Mouse (Mus musculus) erythroblast, embryonic 14.5 days (primary cell): ENCODE results near the gene Kcne3. TPM values are rescaled to one million over a fixed set of nuclear protein-coding genes. Genes with fewer than 3 reads are reported as not detected.

ENCODE experiments used
- H3K27me3 ChIP-seq: 2 replicates; pipeline ENCODE4 v1.6.1; 2012; ENCODE audit warnings: inconsistent platforms; ENCODE audit not compliant: control insufficient read depth
- H3K36me3 ChIP-seq: 2 replicates; pipeline ENCODE4 v1.6.1; 2012; ENCODE audit warnings: mild to moderate bottlenecking, inconsistent platforms; ENCODE audit not compliant: control insufficient read depth
- H3K4me1 ChIP-seq: 2 replicates; pipeline ENCODE4 v1.6.1; 2012; ENCODE audit warnings: inconsistent platforms; ENCODE audit not compliant: control insufficient read depth
- H3K4me3 ChIP-seq: replicated peaks from 2 replicates; pipeline ENCODE3; 2012; ENCODE audit warnings: moderate library complexity, mild to moderate bottlenecking, inconsistent platforms
- H3K9me3 ChIP-seq: 2 replicates; pipeline ENCODE4 v1.6.1; 2012; ENCODE audit warnings: low read length, inconsistent platforms, mixed read lengths; ENCODE audit not compliant: control insufficient read depth
- GATA1 ChIP-seq: IDR thresholded peaks from 2 replicates; pipeline ENCODE4 v1.6.1; 2012; ENCODE audit warnings: low read length, inconsistent platforms, mixed read lengths
- TAL1 ChIP-seq: IDR thresholded peaks from 3 replicates; pipeline ENCODE4 v1.6.1; 2012; ENCODE audit warnings: low read length, inconsistent platforms, mixed read lengths
- polyA plus RNA-seq: library from polyadenylated mRNA; stranded (reverse); fragments of >175 nt; gene quantifications from 2 replicates; pipeline ENCODE4 v1.2.3, GENCODE M21; 2012

The Kcne3 gene
- polyA plus RNA-seq, 1 experiment = not detected

- H3K4me3 ChIP-seq = no peak overlapping the region
- H3K9me3 ChIP-seq = no peaks in the 10 kb centered on the region
- no peaks in the 10 kb centered on the region for H3K4me1 ChIP-seq
- TF ChIP-seq GATA1 (no peak), TAL1 (no peak)
- H3K27me3 ChIP-seq = peaks cover 9% of the 10 kb centered on the region
- H3K36me3 ChIP-seq = no peaks in the 10 kb centered on the region
Measured at GRCm38 (mm10) chr7:100150086-100150485, 26.2 kb upstream of the Kcne3 start.

GRCm38 (mm10) chr7:100150626-100151025 is 25.7 kb upstream of the Kcne3 start:
- H3K36me3 ChIP-seq = no peaks in the 10 kb centered on the region
- TF ChIP-seq TAL1 (no peak), GATA1 (no peak)
- no peak overlapping the region for H3K4me3 ChIP-seq
- no peaks in the 10 kb centered on the region for H3K9me3 ChIP-seq
- H3K4me1 ChIP-seq = no peaks in the 10 kb centered on the region
- peaks cover 9% of the 10 kb centered on the region for H3K27me3 ChIP-seq

GRCm38 (mm10) chr7:100157669-100158068 is 18.6 kb upstream of the Kcne3 start:
- no peaks in the 10 kb centered on the region for H3K36me3 ChIP-seq
- H3K4me3 ChIP-seq = no peak overlapping the region
- TF ChIP-seq GATA1 (no peak), TAL1 (no peak)
- H3K27me3 ChIP-seq = peaks cover 3% of the 10 kb centered on the region; the same call in 1 of the 2 replicates
- H3K9me3 ChIP-seq = no peaks in the 10 kb centered on the region
- H3K4me1 ChIP-seq = peaks cover 14% of the 10 kb centered on the region

- H3K27me3 ChIP-seq = peaks cover under 1% of the 10 kb centered on the region; the same call in 1 of the 2 replicates
- no peaks in the 10 kb centered on the region for H3K9me3 ChIP-seq
- no peak for TF ChIP-seq TAL1
- TF ChIP-seq GATA1 = no peak
- no peaks in the 10 kb centered on the region for H3K36me3 ChIP-seq
- peaks cover 14% of the 10 kb centered on the region for H3K4me1 ChIP-seq
- peak within 1 kb of the TSS; percentile 82 for H3K4me3 ChIP-seq
Measured at GRCm38 (mm10) chr7:100159105-100159841, 17.0 kb upstream of the Kcne3 start, which contains the start of gene Lipt2. Gene Lipt2, plus strand, starts transcription at chr7:100159277.

GRCm38 (mm10) chr7:100160006-100160405 is 16.3 kb upstream of the Kcne3 start:
- no peak for TF ChIP-seq TAL1
- TF ChIP-seq GATA1 = no peak
- Histone ChIP-seq H3K4me1 (peaks cover 14% of the 10 kb centered on the region), H3K9me3 (no peaks in the 10 kb centered on the region), H3K27me3 (no peaks in the 10 kb centered on the region), H3K36me3 (no peaks in the 10 kb centered on the region), H3K4me3 (peak overlapping the region; percentile 82)

- TF ChIP-seq TAL1 = no peak
- TF ChIP-seq GATA1 = no peak
- Histone ChIP-seq H3K27me3 (no peaks in the 10 kb centered on the region; the same call in 1 of the 2 replicates), H3K36me3 (no peaks in the 10 kb centered on the region), H3K4me1 (peaks cover 14% of the 10 kb centered on the region), H3K9me3 (no peaks in the 10 kb centered on the region), H3K4me3 (no peak overlapping the region)
Measured at GRCm38 (mm10) chr7:100163506-100163905, 12.8 kb upstream of the Kcne3 start.

GRCm38 (mm10) chr7:100168654-100169053 is 7.6 kb upstream of the Kcne3 start:
- H3K4me1 ChIP-seq = no peaks in the 10 kb centered on the region
- no peaks in the 10 kb centered on the region; the same call in 1 of the 2 replicates for H3K27me3 ChIP-seq
- no peaks in the 10 kb centered on the region for H3K9me3 ChIP-seq
- TF ChIP-seq GATA1 (no peak), TAL1 (no peak)
- H3K4me3 ChIP-seq = no peak overlapping the region
- H3K36me3 ChIP-seq = no peaks in the 10 kb centered on the region

GRCm38 (mm10) chr7:100170756-100171155 is 5.5 kb upstream of the Kcne3 start:
- Histone ChIP-seq H3K4me1 (no peaks in the 10 kb centered on the region), H3K27me3 (peaks cover 10% of the 10 kb centered on the region), H3K9me3 (no peaks in the 10 kb centered on the region), H3K36me3 (no peaks in the 10 kb centered on the region), H3K4me3 (no peak overlapping the region)
- TF ChIP-seq GATA1 (no peak), TAL1 (no peak)

- no peaks in the 10 kb centered on the region for H3K9me3 ChIP-seq
- TF ChIP-seq TAL1 (no peak), GATA1 (no peak)
- H3K27me3 ChIP-seq = peaks cover 58% of the 10 kb centered on the region
- H3K4me1 ChIP-seq = peaks cover 29% of the 10 kb centered on the region
- peak overlapping the region; percentile 47 for H3K4me3 ChIP-seq
- H3K36me3 ChIP-seq = no peaks in the 10 kb centered on the region
Measured at GRCm38 (mm10) chr7:100178016-100178890, 2.0 kb downstream of the Kcne3 start.

GRCm38 (mm10) chr7:100178891-100179233 is 2.6 kb downstream of the Kcne3 start:
- no peak for TF ChIP-seq TAL1
- TF ChIP-seq GATA1 = no peak
- Histone ChIP-seq H3K4me3 (peak overlapping the region; percentile 47), H3K9me3 (no peaks in the 10 kb centered on the region), H3K36me3 (no peaks in the 10 kb centered on the region), H3K27me3 (peaks cover 58% of the 10 kb centered on the region), H3K4me1 (peaks cover 29% of the 10 kb centered on the region)
